Mouse (Mus musculus): Measurements from ENCODE around the gene Ppp6r1. TPM values are rescaled to one million over a fixed set of nuclear protein-coding genes. Genes with fewer than 3 reads are reported as not detected.

Ppp6r1 gene
- 5.1 and 5.6 TPM in 2 replicates for polyA plus RNA-seq (2015; fragmentation: Nextera tagmentation; extraction: Ambion mirVana)

DNA sequence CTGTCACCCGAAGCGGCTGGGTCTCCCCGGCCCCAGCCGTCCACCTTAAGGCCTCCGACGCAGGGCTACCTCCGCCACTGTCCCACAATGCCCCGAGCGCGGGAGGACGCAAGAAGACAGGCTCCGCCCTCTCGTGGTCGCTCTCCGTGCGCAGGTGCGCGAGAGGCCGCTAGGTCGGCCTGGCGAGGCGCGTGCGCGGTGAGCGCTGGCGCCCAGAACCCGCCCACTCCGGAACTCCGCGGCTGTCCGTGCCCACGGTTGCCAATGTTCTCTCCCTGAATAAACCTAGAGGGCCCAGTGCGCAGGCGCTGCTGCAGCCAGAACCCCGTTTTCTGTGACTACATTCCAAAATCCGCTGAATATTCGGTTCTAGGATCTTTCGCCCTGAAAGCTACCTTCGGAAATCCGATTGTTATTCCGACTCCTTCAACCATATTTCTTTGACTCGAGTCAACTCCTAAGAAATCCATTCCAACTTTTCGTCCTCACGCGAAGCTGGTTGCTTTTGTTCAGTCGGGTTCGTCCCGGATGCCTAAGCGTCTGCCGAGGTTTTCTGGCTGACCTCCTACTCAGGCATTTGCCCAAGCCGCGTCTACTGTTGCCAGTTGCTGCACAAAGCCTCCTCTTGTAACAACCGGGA lies at the start of gene Ppp6r1:
TSS of gene Ppp6r1 (minus strand) at position 108 of the 640 bp plus-strand sequence.

DNA sequence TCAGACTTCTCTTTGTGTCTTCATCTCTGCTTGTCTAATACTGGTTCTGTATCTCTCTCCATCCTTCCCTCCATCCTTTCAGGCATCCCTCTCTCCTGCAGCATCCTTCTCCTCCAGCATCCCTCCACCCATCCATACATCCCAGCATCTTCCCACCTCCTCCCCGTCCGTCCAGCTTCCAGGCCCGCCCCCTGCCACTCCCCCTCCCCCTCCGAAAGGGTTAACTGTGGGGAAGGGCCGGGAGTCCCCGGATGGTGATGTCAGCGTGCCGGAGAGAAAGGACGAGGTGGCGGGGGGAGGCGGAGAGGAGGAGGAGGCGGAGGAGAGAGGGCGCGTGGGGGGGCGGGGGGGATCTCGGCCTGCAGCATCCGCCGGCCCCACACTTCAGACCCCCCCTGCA lies 31.6 kb upstream of the Ppp6r1 start, which contains the start of gene Brsk1:
TSS of gene Brsk1 (plus strand) at position 218 of the 400 bp plus-strand sequence.

DNA sequence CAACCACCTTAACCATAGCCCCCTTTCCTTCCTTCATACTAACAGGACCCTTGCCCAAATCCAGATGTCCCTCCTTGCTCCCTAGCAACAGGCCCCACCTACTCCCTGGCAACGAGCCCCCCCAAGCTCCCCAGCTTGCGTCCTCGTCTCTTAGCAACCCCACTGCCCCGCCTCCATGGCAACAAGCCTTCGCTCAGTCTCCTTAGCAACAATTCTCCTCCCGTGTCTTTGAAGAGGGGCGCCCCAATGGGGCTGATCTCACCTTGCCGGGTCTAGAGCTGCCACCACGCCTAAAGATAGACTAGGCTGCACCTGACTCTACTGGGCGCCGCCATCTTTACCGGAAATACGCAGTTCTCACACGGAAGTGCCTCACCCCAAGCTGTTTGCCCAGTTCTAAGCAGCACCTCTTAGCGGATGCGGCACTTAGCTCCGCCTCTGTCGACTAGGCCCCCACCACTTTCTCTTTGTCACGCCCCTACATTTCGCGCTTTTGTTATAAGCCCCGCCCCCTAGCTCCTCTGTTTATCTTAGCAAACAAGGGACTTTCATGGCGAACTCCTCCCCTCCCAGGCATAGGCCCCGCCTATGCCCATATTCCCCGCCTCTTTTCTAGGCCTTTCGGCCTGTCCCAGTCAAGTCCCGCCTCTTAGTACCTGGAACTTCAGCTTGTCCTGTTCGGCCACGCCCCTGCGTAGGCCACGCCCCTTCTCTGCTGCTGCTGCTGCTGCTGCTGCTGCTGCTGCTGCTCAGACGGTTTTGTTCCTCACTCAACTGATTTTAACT lies 26.0 kb upstream of the Ppp6r1 start, which contains the start of gene Hspbp1:
TSS of gene Hspbp1 (minus strand) at position 437 of the 786 bp plus-strand sequence.

DNA sequence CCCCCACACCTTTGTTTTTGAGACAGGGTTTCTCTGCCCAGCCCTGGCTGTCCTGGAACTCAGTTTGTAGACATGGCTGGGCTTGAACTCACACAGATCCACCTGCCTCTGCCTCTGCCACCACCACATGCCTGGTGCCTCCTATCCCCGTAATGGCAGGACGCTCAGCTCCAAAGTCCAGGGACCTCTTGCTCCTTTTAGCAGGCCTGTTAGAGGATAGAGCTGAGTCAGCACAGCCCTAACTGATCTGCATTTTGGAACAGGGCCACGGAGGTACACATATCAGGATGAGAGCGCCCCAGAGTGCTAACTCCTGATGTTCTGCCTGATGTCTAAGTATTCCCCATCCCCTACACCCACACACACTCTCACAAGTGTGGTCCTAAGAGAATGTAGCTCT lies 27.8 kb downstream of the Ppp6r1 start, which contains the start of gene Tmem86b:
TSS of gene Tmem86b (minus strand) at position 392 of the 400 bp plus-strand sequence.

DNA sequence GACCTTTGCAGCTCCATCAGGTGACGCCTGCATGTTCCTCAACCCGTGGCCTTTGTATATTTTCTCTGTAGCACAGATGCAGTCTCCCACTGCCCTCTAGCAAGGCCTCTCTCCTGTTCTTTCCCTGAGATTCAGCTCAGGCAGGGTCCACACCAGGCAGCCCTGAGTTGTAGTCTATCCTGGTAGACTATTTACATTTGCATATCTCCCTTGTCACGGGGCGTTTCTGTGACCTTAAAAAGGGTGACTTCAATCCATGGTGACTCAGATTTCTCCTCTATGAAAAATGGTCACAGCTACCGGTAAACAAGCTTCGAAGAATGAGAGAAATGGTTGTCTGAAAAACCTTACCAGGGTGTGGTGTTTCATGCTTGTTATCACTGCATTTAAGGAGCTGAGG lies 54.9 kb downstream of the Ppp6r1 start, which contains the start of gene Ptprh:
TSS of gene Ptprh (minus strand) at position 169 of the 400 bp plus-strand sequence.

Other genes starting within 250 kb of the Ppp6r1 start
- 19.4 and 23.9 TPM in 2 replicates for gene Rdh13, start 213.4 kb downstream of the Ppp6r1 start, polyA plus RNA-seq (2015; fragmentation: Nextera tagmentation; extraction: Ambion mirVana)
- 0.76 and 5.7 TPM in 2 replicates for gene Eps8l1, start 198.3 kb downstream of the Ppp6r1 start, polyA plus RNA-seq (2015; fragmentation: Nextera tagmentation; extraction: Ambion mirVana)
- 25.2 and 28.3 TPM in 2 replicates for gene Ppp1r12c, start 157.3 kb downstream of the Ppp6r1 start, polyA plus RNA-seq (2015; fragmentation: Nextera tagmentation; extraction: Ambion mirVana)
- 884 and 1,161 TPM in 2 replicates for gene Tnnt1, start 142.6 kb downstream of the Ppp6r1 start, polyA plus RNA-seq (2015; fragmentation: Nextera tagmentation; extraction: Ambion mirVana)
- 3.2 and 3.4 TPM in 2 replicates for gene Tnni3, start 134.8 kb downstream of the Ppp6r1 start, polyA plus RNA-seq (2015; fragmentation: Nextera tagmentation; extraction: Ambion mirVana)
- gene Dnaaf3, start 126.6 kb downstream of the Ppp6r1 start, polyA plus RNA-seq (2015; fragmentation: Nextera tagmentation; extraction: Ambion mirVana) = 0.27 and 0.55 TPM in 2 replicates
- gene Syt5, start 111.5 kb downstream of the Ppp6r1 start, polyA plus RNA-seq (2015; fragmentation: Nextera tagmentation; extraction: Ambion mirVana) = 0.10 and 0.31 TPM in 2 replicates
- not detected in 2 replicates for gene Ptprh, start 55.0 kb downstream of the Ppp6r1 start, polyA plus RNA-seq (2015; fragmentation: Nextera tagmentation; extraction: Ambion mirVana)
- 0.26 and 0.62 TPM in 2 replicates for gene Tmem86b, start 27.6 kb downstream of the Ppp6r1 start, polyA plus RNA-seq (2015; fragmentation: Nextera tagmentation; extraction: Ambion mirVana)
- gene Hspbp1, start 26.0 kb upstream of the Ppp6r1 start, polyA plus RNA-seq (2015; fragmentation: Nextera tagmentation; extraction: Ambion mirVana) = 41.2 and 49.2 TPM in 2 replicates
- gene Brsk1, start 31.6 kb upstream of the Ppp6r1 start, polyA plus RNA-seq (2015; fragmentation: Nextera tagmentation; extraction: Ambion mirVana) = 0.23 and 0.39 TPM in 2 replicates
- 0.07 TPM in 1 of 2 replicates, not detected in the other for gene Tmem150b, start 66.2 kb upstream of the Ppp6r1 start, polyA plus RNA-seq (2015; fragmentation: Nextera tagmentation; extraction: Ambion mirVana)
- gene Kmt5c, start 81.1 kb upstream of the Ppp6r1 start, polyA plus RNA-seq (2015; fragmentation: Nextera tagmentation; extraction: Ambion mirVana) = 22.4 and 24.9 TPM in 2 replicates
- gene Cox6b2, start 94.1 kb upstream of the Ppp6r1 start, polyA plus RNA-seq (2015; fragmentation: Nextera tagmentation; extraction: Ambion mirVana) = 18.6 and 22.1 TPM in 2 replicates
- not detected in 2 replicates for gene Fam71e2, start 112.3 kb upstream of the Ppp6r1 start, polyA plus RNA-seq (2015; fragmentation: Nextera tagmentation; extraction: Ambion mirVana)
- gene Il11, start 123.8 kb upstream of the Ppp6r1 start, polyA plus RNA-seq (2015; fragmentation: Nextera tagmentation; extraction: Ambion mirVana) = 0.09 TPM in 1 of 2 replicates, not detected in the other
- gene Tmem190, start 123.9 kb upstream of the Ppp6r1 start, polyA plus RNA-seq (2015; fragmentation: Nextera tagmentation; extraction: Ambion mirVana) = not detected in 2 replicates
- 8.2 and 8.9 TPM in 2 replicates for gene Tmem238, start 130.6 kb upstream of the Ppp6r1 start, polyA plus RNA-seq (2015; fragmentation: Nextera tagmentation; extraction: Ambion mirVana)
- 262 and 278 TPM in 2 replicates for gene Rpl28, start 133.9 kb upstream of the Ppp6r1 start, polyA plus RNA-seq (2015; fragmentation: Nextera tagmentation; extraction: Ambion mirVana)
- gene Ube2s, start 153.6 kb upstream of the Ppp6r1 start, polyA plus RNA-seq (2015; fragmentation: Nextera tagmentation; extraction: Ambion mirVana) = 106 and 115 TPM in 2 replicates
- not detected in 2 replicates for gene Shisa7, start 185.7 kb upstream of the Ppp6r1 start, polyA plus RNA-seq (2015; fragmentation: Nextera tagmentation; extraction: Ambion mirVana)
- 3.2 and 8.0 TPM in 2 replicates for gene Isoc2b, start 211.2 kb upstream of the Ppp6r1 start, polyA plus RNA-seq (2015; fragmentation: Nextera tagmentation; extraction: Ambion mirVana)
- gene Isoc2a, start 218.1 kb upstream of the Ppp6r1 start, polyA plus RNA-seq (2015; fragmentation: Nextera tagmentation; extraction: Ambion mirVana) = 0.87 and 1.4 TPM in 2 replicates
- gene Gm36210, start 247.5 kb upstream of the Ppp6r1 start, polyA plus RNA-seq (2015; fragmentation: Nextera tagmentation; extraction: Ambion mirVana) = 0.10 TPM in 1 of 2 replicates, not detected in the other